Mouse (Mus musculus) heart, postnatal 4 days (tissue): ENCODE results near the gene Pnma5. TPM values are rescaled to one million over a fixed set of nuclear protein-coding genes. Genes with fewer than 3 reads are reported as not detected.

Source experiments
- DNase-seq: peaks from one replicate; pipeline ENCODE4 v3.0.0; 2021
- microRNA-seq, 2 experiments: library from miRNA; unstranded; fragments of <30 nt; microRNA quantifications; one replicate each; pipeline ENCODE4 v1.2.0; 2021 to 2022
- total RNA-seq, 2 experiments: library from RNA; stranded (reverse); gene quantifications; 2 replicates each; pipeline ENCODE4 v1.2.3; 2021

Pnma5 gene
- total RNA-seq, 2 experiments from 2014 or later = 0.14 to 0.19 TPM

GRCm38 (mm10) chrX:72985607-72986006 lies 51.3 kb downstream of the Pnma5 start:
- no peak for DNase-seq

Small RNA genes within 50 kb of the gene (microRNA-seq; reads per million reads assigned to microRNA genes)
- gene Mir2137 = 0.35 to 0.41 reads per million in 2 experiments

Other genes with a start within 250 kb of the Pnma5 start
- under 1 TPM in 1 of 2 experiments, not detected in 1; 0.17 TPM for gene Gabrq, start 211.9 kb downstream of the Pnma5 start, total RNA-seq
- gene Cetn2, start 118.7 kb downstream of the Pnma5 start, total RNA-seq = 10 to 100 TPM; 35.4 to 36.6 TPM
- gene Nsdhl, start 118.5 kb downstream of the Pnma5 start, total RNA-seq = 10 to 100 TPM; 15.9 to 16.3 TPM
- gene Zfp185, start 49.8 kb downstream of the Pnma5 start, total RNA-seq = 1 to 10 TPM; 2.3 to 2.6 TPM
- gene Pnma3, start 27.7 kb upstream of the Pnma5 start, total RNA-seq = not detected
- gene Xlr4a, start 45.4 kb upstream of the Pnma5 start, total RNA-seq = 1 to 10 TPM in 1 of 2 experiments, not detected in 1; 1.0 TPM
- under 1 TPM; 0.60 to 0.72 TPM for gene Xlr3a, start 60.0 kb upstream of the Pnma5 start, total RNA-seq
- not detected for gene Gm14685, start 79.9 kb upstream of the Pnma5 start, total RNA-seq
- not detected for gene Xlr5b, start 111.7 kb upstream of the Pnma5 start, total RNA-seq
- gene DXBay18, start 112.3 kb upstream of the Pnma5 start, total RNA-seq = not detected
- gene Spin2d, start 139.9 kb upstream of the Pnma5 start, total RNA-seq = not detected
- 1 to 10 TPM in 1 of 2 experiments, under 1 TPM in 1; 0.92 to 6.2 TPM for gene Xlr3b, start 155.1 kb upstream of the Pnma5 start, total RNA-seq
- 1 to 10 TPM in 1 of 2 experiments, under 1 TPM in 1; 0.20 to 1.3 TPM for gene Xlr4b, start 177.2 kb upstream of the Pnma5 start, total RNA-seq
- 1 to 10 TPM; 7.1 to 7.2 TPM for gene F8a, start 191.2 kb upstream of the Pnma5 start, total RNA-seq
- gene Xlr4c, start 206.0 kb upstream of the Pnma5 start, total RNA-seq = not detected
- not detected for gene Xlr3c, start 228.3 kb upstream of the Pnma5 start, total RNA-seq